Mouse (Mus musculus) WW6 (cell line): ENCODE results near the gene Smc4.
"Not testable (repeated sequence)": the region's sequence is repeated elsewhere in the genome, so short reads cannot be mapped to it uniquely, and the experiment has no call there.

Experiments
- DNase-seq: peaks from one replicate; pipeline ENCODE4 v3.0.0-alpha.2; 2013; ENCODE audit warnings: low read depth, low spot score

The Smc4 gene

DNA sequence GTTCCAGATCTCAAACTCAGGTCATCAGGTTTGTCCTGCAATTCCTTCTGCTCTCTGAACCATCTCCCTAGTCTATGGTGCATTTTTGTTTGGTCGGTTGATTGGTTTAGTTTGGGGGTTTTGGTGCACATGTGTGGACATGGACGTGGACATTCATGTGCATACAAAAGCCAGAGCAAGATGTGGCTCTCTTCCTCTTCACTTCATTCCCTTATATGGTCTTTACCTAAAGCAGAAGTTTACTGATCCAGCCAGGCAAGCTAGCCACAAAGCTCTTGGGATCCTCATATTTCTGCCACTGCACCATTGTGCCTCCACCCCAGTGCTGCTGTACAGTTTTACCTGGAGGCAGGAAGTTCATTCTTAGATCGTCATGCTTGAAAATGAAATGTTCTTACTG is 12.6 kb downstream of the Smc4 start:
- no peak for DNase-seq

DNA sequence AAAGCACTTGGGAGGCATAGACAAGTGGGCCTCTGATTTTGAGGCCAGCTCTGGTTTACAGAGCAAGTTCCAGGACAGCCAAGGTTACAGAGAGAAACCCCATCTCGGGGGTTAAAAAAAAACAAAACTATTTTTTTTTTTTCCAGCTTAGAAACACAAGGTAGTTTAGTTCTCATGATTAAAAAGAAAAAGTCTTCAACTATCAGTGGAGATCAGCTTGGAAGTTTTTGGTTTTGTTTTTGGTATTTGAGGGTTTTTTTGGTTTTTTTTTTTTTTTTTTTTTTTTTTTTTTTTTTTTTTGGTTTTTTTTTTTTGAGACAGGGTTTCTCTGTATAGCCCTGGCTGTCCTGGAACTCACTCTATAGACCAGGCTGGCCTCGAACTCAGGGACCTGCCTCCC is 14.1 kb downstream of the Smc4 start:
- not testable (repeated sequence) for DNase-seq

DNA sequence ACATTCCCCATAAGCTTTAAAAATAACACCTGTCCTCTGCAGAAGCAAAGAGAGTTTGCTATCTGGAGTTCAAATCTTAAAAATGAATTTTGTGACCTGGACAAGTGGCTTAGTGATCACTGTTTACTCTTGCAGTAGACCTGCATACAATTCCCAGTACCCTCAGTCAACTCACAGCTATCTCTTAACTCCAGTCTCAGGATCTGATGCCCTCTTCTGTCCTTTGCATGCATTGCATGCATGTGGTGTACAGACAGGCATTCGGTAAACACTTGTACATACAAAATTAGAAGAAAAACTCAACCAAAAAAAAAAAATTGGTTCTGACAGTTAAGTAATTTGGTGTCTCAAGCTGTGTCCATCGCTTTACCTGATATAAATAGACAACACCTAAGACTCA is 15.7 kb downstream of the Smc4 start:
- DNase-seq = no peak

- no peak for DNase-seq
Measured at GRCm38 (mm10) chr3:69020764-69021163, 16.2 kb downstream of the Smc4 start.

DNA sequence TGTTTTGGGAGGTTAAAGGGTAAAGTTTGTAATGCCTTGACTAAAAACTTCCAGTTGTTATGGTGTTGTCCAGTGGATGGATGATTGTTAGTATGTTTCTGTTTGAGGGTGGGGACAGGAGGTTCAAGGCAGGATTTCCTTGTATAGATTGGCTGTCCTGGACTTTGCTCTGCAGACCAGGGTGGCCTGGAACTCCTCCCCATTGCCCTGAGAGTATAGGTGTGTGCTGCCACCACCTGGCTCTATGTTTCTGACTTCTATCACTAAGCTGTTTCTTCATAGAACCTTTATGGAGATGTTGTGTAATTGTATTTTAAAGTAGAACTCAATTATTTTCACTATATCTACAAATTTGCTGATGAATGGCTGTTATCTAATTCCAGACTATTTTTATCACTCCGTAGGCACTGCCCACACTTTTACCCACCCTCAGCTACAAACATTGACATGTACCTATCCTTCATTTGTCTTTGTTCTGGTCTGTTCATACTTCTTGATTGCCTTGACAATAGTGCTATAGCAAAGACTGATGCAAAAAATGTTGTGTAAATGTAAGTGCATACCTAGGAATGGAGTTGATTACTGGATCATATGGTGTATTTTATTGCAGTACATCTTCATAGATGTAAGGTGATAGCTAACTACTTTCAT is 21.7 kb downstream of the Smc4 start:
- no peak for DNase-seq

DNA sequence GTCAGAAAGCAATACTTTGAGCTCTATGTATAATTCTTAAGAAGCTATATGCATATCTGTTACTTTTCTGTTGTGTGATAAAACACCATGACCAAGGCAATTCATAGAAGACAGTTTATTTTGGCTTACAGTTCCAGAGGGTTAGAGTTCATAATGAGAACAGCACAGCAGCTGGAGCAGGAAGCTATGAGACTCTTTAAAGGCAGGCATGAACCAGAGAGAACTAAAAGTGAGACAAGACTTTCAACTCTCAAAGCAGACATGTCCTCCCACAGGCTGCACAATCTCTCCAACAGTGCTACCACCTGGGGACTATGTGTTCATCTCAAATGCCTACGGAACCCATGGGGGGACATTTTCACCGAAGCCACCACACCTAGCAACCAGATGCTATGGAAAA is 35.6 kb downstream of the Smc4 start:
- DNase-seq = no peak

GRCm38 (mm10) chr3:69041298-69041697 is 36.8 kb downstream of the Smc4 start:
- no peak for DNase-seq

- DNase-seq = peak; percentile 26
Measured at GRCm38 (mm10) chr3:69044167-69044591, 39.6 kb downstream of the Smc4 start.

DNA sequence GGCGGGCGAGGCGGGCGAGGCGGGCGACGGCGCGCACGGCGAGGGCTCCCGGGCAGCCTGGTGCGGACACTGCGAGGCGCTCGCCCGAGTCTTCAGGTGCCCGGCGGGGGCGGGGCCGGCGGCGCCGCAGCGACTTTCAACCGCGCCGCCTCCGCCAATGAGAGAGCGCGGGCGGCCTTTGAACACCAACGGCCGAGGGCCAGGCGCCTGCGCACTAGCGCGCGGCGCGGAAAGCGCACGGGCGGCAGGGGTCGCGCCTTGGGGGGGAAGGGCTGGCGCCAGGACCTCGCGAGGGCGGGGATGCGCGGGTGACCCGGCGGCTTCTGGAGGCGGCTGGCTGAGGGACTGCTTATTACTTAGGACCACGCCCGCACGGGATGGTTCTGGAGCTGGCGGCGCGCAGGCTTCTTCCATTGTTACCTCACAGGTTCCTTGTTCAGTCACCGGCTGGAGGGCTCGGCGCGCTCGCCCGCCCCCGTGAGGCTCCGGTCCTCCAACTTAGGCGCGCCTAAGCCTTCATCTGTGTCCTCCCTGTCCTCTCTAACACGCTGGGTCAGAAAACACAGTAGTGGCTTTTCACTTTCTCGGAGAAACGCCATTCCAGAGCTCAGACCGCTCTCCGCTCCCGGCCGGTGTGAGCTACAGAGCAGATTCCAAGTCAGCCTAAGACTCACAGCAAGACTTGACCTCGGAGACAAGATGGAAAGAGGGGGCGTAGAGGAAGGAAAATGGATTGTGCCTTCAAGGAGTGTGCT is 40.3 kb downstream of the Smc4 start, which contains the start of gene Trim59:
Gene Trim59, minus strand, starts transcription at position 111 of the 755 bp plus-strand sequence.
- peak; percentile 89 for DNase-seq

DNA sequence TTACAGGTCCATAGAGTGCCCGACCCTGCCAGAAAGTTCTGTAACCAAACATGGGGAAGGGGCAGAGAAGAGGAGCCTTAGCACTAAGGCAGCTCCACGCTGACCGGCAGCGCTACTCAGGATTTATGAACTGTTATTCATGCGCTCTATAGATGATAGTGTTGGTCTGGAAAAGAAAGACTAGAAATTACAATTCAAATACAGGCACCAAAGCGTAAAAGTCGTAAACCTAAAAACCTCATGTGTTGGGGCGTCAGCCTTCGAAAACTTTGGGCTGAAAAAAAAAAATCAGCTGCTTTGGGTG is 40.8 kb downstream of the Smc4 start:
- DNase-seq = no peak

- no peak for DNase-seq
Measured at GRCm38 (mm10) chr3:69045750-69046149, 41.2 kb downstream of the Smc4 start.

DNA sequence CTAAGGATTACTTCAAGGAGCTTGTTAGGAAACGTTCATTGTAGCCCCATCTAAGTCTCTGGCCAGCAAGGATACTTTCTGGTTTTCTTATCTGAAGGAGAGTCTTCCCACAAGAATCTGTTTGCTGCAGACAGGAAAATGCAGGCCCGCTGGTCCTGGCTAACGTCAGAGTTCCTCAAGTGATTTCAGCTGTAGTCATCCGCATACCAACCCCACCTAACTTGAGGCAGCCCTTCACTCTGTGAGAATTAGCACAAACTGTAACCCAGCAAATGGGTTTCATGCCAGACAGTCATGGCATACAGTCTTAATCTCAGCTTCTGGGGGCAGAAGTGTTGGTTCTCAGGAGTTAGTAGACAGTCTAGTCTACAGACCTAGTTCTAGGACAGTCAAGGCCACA is 42.0 kb downstream of the Smc4 start:
- DNase-seq = no peak

GRCm38 (mm10) chr3:69047684-69048083 is 43.1 kb downstream of the Smc4 start:
- no peak for DNase-seq

GRCm38 (mm10) chr3:69049011-69049410 is 44.5 kb downstream of the Smc4 start:
- DNase-seq = no peak

DNA sequence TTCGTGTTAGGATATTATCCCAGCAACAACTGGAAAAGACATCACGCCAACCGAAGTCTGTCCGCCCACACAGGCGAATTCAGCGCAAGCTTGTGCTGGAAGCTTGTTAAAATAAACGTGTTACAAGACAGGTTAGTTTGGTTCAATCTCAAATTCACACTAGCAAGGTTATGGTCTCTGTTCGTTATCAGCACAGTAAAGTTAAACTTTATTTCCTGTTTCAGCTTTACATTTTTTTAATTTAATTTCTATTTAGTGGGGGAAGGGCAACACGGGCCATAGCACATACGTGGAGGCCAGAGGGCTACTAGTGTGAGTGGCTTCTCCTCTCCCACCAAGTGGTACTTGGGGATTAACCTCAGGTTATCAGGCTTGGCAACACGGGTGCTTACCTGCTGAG is 47.4 kb downstream of the Smc4 start:
- no peak for DNase-seq

DNA sequence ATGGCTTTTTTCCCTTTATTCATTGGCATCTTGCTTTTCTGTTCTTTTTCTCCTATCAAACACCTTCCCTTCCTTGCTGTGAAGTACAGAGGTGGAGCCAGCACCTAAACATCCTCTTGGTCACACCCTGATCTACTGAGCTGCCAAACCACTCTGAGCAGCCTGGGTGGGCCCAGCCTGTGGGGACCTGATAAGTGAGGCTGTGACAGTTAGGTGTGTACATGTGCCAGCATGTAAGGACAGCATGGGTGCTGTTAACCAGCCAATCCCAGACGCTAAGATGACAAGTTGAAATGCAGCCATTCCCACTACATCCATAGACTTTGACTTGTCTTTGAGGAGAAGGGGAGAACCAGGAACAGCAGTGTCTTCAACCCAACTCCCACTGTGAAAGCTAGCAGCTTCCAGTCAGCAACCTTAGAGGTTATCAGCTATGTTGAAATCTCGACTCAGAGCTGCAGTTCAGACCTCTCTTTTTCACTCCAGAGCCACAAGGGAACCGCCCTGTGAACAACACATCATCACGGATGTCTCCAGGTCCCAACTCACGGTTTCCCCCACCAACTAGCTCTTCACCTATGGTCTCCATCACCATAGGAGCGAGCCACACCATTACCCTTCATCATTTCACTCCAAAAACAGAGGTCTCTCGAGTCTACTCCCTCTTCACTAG is 50.4 kb downstream of the Smc4 start:
- DNase-seq = no peak

- no peak for DNase-seq
Measured at GRCm38 (mm10) chr3:69055871-69056270, 51.3 kb downstream of the Smc4 start.

- DNase-seq = no peak
Measured at GRCm38 (mm10) chr3:69060672-69061071, 56.1 kb downstream of the Smc4 start.

- no peak for DNase-seq
Measured at GRCm38 (mm10) chr3:69062764-69063163, 58.2 kb downstream of the Smc4 start.

GRCm38 (mm10) chr3:69064005-69064404 is 59.5 kb downstream of the Smc4 start:
- no peak for DNase-seq
